Mouse (Mus musculus) frontal cortex, adult 2 months (tissue): Measurements from ENCODE around the gene Elp6. TPM values are rescaled to one million over a fixed set of nuclear protein-coding genes. Genes with fewer than 3 reads are reported as not detected.
"Not testable (repeated sequence)": the region's sequence is repeated elsewhere in the genome, so short reads cannot be mapped to it uniquely, and the experiment has no call there.

ENCODE experiments used
- DNase-seq, 2 experiments: peaks; one replicate each; pipeline ENCODE4 v3.0.0; 2022; ENCODE audit warnings: low spot score in 1 of 2; ENCODE audit errors: extremely low spot score in 1 of 2
- polyA plus RNA-seq: library from polyadenylated mRNA; depleted of rRNA; stranded (reverse); fragments of >200 nt; gene quantifications from 2 replicates; pipeline ENCODE4 v1.2.3, GENCODE M21; 2012

Elp6 gene
- polyA plus RNA-seq, 1 experiment, result 20.8 TPM

DNA sequence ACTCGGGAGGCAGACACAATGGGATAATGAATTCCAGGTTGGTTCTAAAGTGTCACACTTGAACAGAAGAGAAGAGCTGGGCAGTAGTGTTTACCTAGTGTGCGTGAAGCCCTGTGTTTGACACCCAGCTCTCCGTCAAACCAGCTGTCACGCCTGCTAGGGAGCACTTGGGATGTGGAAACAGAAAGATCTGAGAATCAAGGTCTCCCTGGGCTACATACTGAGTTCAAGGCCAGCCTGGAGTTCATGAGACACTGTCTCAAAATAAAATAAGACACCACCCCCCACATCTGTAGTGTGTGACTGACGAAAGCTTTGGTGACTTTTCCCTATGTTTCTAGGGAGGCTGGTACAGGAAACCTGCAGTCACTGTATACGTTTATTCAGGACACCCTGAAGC, 10.4 kb downstream of the Elp6 start:
- DNase-seq, result no peak

DNA sequence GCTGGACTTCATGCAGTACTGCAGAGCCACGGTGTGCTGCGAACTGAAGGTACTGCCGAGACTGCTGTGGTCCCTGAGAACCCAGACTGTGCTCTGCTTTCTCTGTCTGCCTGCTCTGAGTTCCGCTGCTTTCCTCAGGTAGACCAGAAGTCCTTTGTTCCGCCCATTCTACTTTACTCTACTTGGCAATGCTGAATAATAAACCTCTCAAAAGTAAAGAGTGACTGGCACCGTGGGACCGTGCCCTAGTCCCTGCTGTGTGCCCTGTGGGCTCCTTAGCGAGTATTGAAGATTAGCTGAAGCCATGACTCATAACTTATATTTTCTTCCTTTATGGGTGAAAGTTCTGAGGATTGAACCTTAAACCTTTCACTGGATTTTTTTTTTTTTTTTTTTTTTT, 10.9 kb downstream of the Elp6 start:
- DNase-seq, result no peak

- DNase-seq, result no peak
Measured at GRCm38 (mm10) chr9:110316503-110316902, 11.5 kb downstream of the Elp6 start.

- DNase-seq, result no peak
Measured at GRCm38 (mm10) chr9:110320769-110321168, 15.8 kb downstream of the Elp6 start.

GRCm38 (mm10) chr9:110322972-110323371, 18.0 kb downstream of the Elp6 start:
- no peak for DNase-seq

DNA sequence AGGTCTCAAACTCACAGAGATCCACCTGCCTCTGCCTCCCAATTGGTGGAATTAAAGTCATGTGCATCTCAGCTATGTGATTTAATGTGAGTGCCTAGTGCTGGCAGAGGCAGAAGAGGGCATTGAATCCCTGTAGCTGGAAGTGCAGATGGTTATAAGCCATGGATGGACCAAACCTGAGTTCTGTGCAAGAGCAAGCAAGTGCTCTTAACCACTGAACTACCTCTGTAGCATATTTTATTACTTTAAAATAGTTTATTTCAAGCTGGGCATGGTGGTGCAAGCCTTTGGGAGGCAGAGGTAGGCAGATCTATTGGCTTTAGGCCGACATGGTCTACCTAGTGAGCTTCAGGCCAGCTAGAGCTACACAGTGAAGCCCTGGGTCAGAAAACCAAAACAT, 19.2 kb downstream of the Elp6 start:
- no peak for DNase-seq

GRCm38 (mm10) chr9:110328178-110328577, 23.2 kb downstream of the Elp6 start:
- no peak for DNase-seq

DNA sequence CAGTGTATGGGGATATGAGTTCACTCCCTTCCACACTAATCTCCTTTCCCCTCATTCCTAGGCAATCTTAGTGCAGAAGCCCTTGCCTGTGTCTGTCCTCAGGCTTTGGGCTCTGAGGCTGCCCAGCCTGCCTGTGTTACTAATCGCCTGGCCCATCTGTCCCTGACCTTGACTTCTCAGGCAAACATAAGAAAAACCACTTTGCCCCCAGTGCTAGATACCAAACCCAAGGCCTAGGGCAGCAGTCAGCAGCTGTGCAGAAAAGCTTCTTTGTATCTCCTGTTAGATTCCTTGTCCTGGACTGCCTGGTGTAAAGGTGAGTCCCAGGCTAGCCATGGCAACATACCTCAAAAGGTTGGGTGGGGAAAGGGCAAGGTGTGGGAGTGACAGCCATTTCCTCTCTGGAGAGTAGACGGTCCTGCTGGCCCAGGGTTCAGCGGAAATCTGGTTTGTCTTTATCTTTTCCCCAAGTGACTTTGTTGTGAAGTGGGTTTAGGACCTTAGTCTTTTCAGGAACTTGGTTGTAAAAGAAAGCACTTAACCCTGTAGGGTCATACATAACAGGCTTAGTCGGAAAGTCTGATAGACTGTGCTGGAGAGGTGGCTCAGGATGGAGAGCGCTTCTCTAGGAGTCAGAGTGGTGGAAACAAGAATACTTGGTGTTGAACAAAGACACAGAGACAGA, 24.1 kb downstream of the Elp6 start:
- no peak for DNase-seq

DNA sequence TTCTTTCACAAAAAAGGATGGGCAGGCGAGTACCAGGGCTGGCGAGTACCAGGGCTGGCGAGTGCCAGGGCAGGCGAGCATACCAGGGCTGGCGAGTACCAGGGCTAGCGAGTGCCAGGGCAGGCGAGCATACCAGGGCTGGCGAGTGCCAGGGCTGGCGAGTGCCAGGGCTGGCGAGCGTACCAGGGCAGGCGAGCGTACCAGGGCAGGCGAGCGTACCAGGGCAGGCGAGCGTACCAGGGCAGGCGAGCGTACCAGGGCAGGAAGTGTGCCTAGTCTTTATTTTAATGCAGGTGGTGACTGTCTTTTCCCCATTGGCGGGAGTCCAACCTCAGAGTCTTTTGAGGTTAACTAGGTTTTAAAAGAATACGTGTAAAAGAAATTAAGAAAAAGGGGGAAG, 24.7 kb downstream of the Elp6 start:
- DNase-seq, result no peak

DNA sequence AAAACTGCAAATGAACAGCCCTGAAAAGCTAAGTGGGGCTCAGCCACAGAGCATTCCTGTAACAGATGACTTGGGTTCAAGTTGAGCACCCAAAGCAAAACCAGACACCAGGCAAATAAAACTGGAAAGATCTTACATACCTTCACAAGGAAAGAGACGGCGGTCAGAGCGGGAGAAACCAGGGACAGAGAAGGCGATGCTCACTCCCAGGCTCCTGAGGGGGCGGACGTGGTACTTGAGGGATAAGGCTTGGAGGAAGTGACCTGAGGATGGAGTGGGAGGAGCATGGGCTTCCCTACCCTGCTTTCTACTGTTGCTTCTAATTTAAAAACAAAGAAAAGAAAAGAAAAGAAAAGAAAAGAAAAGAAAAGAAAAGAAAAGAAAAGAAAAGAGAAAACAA, 25.4 kb downstream of the Elp6 start:
- DNase-seq, result no peak

GRCm38 (mm10) chr9:110330913-110331312, 25.9 kb downstream of the Elp6 start:
- not testable (repeated sequence) for DNase-seq

- DNase-seq, result peak; percentile 87 to 99
Measured at GRCm38 (mm10) chr9:110333135-110333895, 28.3 kb downstream of the Elp6 start, which contains the start of gene Scap. Scap (plus strand) TSS chr9:110333288.

- no peak for DNase-seq
Measured at GRCm38 (mm10) chr9:110333896-110334259, 28.9 kb downstream of the Elp6 start.

DNA sequence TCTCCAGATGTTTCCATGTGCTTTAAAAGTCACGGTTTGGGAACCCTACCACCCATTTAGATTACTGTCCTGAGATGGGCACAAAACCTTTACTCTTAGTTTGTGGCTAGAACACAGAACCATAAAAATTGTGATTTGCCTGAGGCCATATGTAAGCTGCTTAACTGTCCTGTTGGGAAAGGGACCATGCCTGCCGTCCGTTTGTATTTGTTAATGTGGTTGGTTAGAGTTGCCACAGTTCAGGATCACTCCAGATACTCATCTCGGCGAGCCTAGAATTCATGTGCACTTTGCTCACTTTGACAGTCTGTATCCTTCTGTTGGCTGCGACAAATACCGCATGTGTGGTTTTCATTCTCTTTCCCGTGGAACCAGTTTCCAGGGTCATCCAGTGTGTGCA, 29.9 kb downstream of the Elp6 start:
- no peak for DNase-seq

DNA sequence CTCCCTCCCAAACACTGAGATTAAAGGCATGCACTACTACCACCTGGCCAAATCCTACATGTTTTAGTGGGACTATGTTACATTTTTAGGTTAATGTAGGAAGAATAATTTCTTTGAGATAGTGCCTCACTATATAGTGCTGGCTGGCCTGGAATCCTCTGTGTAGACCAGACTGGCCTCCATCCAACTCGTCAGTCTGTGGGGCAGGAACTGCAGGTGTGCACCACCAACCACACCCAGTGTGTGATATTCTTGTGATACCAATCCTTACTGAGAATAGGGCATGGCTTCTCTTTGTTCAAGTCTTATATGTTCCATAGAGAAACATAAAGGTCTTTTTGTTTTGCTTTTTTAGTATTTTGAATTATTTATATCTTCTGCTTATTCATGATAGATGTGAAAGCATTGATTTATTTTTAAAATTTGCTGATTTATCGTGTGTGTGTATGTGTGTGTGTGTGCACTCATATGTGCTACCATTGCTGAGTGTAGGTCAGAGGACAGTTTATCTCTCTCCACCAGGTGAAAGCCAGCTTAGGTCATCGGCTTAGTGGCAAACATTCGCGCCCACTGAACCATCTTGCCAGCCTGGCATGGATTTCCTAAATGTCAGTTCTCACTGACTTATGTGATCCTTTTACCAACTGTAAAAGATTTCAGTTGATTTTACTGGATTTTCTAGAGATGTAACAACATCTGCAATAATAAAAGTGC, 35.2 kb downstream of the Elp6 start:
- DNase-seq, result no peak

DNA sequence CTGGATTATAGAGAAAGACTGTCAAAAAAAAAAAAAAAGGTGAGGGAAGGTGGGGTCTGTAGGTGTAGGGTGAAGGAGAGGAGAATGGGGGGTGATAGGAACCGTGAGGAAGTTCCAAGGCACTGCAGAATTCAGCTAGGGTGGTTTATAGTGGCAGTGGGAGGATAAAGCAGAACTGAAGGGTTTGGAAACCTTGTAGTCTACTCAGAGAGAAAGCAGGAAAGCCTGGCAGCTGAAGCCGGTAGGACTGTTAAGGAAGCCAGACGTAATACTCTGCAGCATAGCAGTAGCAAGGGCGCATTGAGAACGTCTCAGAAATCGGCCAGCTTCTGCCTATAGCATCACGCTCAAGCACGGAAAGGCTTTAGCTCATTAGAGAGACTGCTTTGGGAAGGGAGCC, 37.0 kb downstream of the Elp6 start:
- DNase-seq, result peak in 1 of 2 experiments; percentile 36

DNA sequence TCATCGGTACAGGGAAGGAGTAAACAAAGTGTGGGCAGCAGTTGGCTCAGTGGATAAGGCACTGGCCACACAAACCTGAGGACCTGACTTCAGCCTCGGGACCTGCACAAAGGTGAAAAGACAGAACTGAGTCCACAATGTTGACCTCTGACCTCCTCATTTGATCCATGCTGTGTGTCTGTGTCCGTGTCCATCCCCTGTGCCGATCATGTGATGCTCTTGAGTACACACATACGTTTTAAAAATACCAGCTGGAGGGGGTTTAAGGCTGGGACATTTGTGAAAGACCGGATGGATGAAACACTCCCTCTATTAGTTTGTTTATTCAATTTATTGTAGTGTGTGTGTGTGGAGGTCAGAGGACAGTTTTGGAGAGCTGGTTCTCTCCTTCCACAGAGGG, 38.8 kb downstream of the Elp6 start:
- DNase-seq, result no peak

- no peak for DNase-seq
Measured at GRCm38 (mm10) chr9:110345057-110345739, 40.2 kb downstream of the Elp6 start.

DNA sequence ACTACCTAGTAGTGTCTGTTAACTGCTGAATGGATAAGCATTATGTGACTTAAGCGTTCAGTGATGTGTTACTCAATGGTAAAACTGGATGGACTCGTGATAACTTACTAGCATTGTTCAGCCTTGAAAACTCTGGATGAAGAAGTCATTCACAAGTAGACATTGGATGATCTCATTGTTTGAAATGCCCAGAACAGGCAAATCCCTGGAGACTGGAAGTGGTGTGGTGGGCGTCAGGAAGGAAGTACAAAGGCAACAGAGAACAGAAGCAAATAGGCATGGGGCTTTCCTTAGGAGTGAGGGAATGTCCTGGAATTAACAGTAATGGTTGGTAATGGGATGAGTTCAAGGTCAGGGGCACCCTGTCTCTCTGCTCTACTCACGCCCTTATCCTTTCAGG, 43.9 kb downstream of the Elp6 start:
- DNase-seq, result no peak

GRCm38 (mm10) chr9:110350188-110350587, 45.2 kb downstream of the Elp6 start:
- no peak for DNase-seq

GRCm38 (mm10) chr9:110350612-110351011, 45.6 kb downstream of the Elp6 start:
- DNase-seq, result no peak
